Mouse (Mus musculus): ENCODE measurements around the gene Taldo1.

The Taldo1 gene

GRCm38 (mm10) chr7:141423811-141424210 lies 31.8 kb downstream of the Taldo1 start:
- no peak for DNase-seq (ENCODE audit: low spot score)

DNA sequence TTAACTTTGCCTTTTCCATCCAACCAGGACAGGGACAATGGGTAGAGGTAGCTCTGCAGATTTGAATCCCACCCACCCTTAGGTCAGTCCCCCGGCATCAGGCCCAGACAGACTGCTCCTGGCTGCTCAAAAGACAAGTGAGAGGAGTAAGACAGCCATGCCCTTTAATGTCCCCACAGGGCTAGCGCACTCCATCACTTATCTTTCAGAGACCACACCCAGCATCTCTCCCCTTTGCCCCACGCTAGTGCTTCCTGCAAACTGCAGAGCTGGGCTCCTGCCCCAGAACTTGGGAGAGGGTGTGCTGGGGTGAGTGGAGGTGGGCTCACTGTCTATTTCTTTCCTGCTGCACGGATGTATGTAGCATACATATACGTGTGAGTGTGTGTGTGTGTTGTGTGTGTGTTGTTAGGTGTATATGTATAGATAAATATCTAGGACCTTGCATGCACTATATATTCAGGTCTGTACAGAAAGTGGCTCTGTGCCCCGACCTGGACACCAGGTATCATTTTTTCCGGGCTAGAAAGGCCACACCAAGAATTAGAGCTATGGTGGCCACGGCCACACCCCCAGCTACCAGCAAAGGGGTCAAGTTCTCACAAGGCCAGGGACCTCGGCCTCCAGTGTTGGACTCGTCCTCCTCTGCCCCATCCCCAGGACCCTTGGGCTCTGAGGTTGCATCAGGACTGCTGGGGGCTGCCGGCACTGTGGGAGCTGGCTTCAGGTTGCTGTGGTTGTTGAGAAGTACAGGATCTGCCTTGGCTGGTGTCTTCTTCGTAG lies 35.1 kb downstream of the Taldo1 start:
- DNase-seq (ENCODE audit: low spot score), result no peak

DNA sequence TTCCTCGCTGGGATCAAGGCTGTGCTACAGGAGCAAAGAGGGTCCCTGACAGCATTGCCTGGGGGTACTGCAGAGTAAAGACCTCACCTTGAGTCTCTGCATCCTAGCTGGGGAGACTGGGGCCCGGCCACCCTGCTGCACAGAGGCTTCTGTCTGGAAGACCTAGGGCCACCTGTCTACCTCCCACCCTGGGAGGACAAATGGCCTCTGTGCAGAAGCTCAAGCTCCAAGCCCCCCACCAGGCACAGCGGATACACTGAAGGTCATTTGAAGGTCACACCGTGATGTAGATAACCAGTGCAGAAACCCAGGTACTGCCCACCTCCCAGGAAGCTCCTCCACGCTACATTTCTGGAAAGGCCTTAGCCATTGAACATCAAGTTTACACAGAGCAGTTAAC lies 36.7 kb downstream of the Taldo1 start:
- DNase-seq (ENCODE audit: low spot score), result no peak

DNA sequence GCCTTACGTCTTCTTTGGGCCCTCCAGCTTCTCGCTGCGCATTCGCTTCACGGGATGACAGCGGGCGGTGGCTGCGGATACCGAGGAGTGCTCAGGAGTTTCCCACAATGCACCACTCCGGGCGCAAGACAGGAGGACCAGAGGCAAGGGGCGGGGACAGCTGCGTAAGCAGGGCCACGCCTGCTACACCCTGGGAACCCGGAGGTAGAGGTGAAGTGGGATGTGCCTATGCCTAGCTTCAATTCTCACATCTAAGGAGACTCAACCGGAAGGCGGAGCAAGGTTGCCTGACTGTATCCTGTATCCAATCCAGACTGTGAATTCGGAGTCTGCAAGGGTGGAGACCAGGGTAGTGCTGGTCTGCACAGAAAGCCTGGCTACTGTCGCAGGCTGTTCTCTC lies 37.3 kb downstream of the Taldo1 start, which contains the start of gene Cend1:
Gene Cend1 (minus strand): TSS at position 182 of the 400 bp plus-strand sequence.
- no peak for DNase-seq (ENCODE audit: low spot score)

- peak; percentile 72 for DNase-seq (ENCODE audit: low spot score)
Observed at GRCm38 (mm10) chr7:141429840-141430584, 38.0 kb downstream of the Taldo1 start.

- DNase-seq (ENCODE audit: low spot score), result no peak
Observed at GRCm38 (mm10) chr7:141430585-141431240, 38.7 kb downstream of the Taldo1 start.

GRCm38 (mm10) chr7:141431434-141432185 lies 39.6 kb downstream of the Taldo1 start:
- no peak for DNase-seq (ENCODE audit: low spot score)

DNA sequence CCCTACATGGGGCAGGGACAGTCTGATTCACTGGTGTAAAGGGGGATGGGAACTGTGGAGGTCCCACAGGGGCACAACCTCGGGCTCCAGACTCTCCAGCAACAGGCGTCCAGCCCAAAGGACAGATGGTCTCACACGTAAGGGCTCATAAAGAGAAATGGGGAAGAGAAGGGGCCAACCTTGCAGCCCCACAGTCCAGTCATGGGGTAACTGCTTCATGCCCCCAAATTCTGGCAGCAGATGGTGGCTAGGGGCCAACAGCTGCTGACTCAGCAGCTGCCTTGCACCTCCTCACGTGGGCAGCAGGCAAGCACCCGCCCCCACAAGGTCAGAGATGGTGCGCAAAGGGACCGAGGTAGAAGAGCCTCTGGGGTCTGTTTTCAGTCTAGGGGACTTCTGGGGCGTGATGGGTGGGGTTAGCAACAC lies 40.2 kb downstream of the Taldo1 start:
- DNase-seq (ENCODE audit: low spot score), result no peak

GRCm38 (mm10) chr7:141432741-141433516 lies 40.9 kb downstream of the Taldo1 start:
- peak; percentile 77 for DNase-seq (ENCODE audit: low spot score)

- DNase-seq (ENCODE audit: low spot score), result no peak
Observed at GRCm38 (mm10) chr7:141433517-141434400, 41.8 kb downstream of the Taldo1 start.

- DNase-seq (ENCODE audit: low spot score), result no peak
Observed at GRCm38 (mm10) chr7:141434464-141434863, 42.5 kb downstream of the Taldo1 start.

DNA sequence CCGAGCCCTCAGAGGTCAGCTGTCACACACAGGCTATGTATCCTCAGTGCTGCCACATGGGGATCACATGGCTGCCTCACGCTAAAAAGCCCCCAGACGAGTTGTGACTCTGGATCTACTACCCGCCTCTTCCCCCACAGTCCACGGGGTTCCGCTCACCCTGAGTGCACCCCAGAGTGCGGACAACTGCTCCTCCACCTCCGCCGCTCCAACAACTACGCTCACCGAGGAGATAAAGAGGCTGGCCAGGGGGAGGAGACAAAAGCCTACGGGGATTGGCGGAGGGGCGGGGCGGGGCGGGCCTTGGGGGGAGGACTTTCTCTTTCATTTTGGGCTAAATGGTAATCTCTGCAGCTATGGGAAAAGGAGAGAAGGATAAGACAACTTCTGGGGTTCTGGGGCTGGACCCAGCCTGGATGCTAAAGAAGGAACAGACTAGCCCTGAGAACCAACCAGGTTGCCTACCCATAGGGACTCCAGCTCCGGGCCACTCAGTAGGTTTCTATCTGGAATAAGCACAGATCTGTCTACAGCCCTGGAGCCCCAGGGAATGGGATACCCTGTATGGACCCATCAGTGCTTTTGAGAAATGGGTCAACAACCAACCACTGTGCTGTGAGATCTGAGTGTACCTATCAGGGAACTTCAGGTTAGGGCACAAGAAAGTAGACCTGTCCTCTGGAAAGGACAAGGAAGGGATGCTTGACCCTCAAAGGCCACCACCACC lies 43.3 kb downstream of the Taldo1 start:
- DNase-seq (ENCODE audit: low spot score), result no peak

- no peak for DNase-seq (ENCODE audit: low spot score)
Observed at GRCm38 (mm10) chr7:141435856-141436522, 44.0 kb downstream of the Taldo1 start.

DNA sequence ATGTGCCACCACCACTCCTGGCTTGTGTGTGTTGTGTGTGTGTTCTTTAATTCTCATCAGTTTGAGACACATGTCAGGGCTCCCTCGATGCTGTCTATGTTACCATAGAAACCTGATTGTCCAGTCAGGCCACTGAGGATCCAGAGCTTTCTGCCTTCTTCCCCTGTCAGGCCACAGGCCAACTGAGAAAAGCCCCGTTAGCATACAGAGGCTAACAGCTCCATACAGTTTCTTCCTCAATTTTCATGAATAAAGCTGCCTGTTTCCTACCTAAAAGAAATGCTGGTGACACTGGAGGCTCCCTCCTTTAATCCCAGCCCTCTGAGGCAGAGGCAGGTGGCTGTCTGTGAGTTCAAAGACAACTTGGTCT lies 44.5 kb downstream of the Taldo1 start:
- DNase-seq (ENCODE audit: low spot score), result no peak

DNA sequence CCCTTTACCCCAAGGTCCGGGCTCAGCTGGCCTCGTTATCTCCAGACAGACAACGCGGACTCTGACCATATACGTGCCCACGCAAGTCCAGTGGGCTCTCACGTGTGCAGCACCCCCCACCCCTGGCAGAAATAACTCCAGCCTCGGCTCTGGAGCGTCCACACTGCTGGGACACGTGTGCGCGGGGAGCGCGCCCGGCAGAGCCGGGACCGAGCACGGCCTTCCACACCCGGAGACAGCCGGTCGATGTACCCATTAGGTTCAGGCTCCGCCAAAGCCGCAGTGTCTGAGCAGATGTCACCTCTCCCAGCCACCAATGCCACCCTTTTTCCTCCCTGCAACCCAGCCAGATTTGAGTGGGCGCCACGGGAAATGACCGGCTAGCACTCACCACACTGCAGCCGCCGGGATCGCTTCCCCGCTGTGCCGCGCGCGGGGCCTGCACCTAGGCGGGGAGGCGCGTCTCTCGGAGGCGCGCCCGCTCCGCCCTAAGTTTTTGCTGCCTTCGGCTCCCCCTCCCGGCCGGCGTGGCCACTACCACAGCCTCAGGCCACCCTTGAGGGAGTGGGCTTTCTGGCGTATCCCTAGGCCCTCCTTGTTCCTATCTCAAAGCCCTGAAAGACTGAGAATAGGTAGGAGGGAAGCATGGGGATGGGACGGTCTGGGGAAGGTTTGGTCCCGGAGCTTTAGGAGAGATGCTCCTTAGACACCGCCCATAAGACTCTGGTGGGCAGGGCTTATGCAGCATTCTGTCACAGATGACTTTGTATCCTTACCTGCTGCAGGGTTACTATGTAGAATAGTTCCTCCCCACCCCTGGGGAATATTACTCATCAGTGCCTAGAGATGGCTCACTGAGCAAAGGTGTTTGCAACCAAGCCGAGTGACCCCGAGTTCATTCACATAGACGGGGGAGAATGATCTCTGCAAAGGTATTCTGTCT lies 45.5 kb downstream of the Taldo1 start, which contains the start of gene Slc25a22:
Gene Slc25a22 (minus strand): TSS at position 715 of the 943 bp plus-strand sequence.
- no peak for DNase-seq (ENCODE audit: low spot score)

DNA sequence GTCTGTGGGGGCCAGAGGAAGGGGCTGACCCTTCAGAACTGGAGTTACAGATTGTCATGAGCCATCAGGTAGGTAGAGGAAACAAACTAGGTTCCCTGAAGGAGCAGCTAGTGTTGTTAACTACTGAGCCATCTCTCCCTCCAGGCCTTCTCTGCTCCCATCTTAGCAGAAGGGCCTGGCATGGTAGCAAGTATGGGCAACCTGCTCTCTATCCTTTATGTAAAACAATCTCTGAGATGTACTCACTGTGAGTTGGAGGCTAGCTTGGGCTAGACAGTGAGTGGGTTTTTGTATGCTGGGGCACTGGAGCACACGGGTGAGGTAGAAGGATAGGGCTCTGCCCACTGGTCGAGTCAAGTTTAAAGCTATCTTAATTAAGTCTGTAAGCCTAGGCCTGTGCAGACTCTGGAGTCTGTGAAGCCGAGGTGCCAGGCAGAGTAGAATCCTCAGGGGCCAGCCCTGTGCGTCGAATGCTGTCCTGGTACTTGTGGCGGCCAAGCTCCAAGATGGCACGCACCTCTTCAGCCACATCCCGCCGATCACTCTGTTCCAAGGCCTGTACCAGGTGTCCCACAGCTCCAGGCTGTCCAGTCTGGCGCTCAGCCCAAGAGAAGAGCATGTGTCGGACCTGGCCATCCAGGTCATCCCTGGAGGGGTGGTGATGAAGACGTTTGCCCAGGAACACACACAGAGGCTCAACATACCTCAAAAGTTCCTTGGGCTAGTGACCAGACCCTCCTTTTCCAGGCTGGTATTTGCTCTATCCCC lies 46.4 kb downstream of the Taldo1 start:
- no peak for DNase-seq (ENCODE audit: low spot score)

DNA sequence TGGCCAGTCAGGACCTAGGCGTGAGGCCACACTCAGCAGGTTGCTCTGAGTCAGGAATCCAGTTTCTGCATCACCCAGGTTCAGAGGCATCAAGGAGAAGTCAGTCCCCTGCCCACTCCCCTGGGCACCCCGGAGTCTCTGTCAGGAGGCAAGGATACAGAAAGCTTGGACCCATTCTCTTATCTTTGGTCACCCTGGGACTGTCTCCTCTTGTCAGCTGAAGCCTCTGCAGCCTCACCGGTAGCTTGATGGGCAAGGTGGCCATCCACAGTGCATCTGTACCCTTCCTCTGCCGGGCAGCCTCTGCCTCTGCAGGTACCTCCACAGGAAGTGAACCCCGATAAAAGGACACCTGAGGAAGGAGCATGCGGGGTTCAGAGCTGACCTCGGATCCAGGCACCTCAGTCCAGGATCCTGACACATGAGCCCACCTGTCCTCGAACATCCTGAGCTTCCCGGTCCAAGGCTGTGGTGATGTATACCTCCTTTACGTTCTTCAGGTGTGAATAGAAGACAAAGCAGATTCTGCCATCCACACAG lies 47.2 kb downstream of the Taldo1 start:
- DNase-seq (ENCODE audit: low spot score), result no peak
